Mouse (Mus musculus) heart, adult 9 months (tissue): ENCODE results near the gene Mapre3.

Experiments
- DNase-seq, 2 experiments: peaks; one replicate each; pipeline ENCODE4 v3.0.0; 2022; ENCODE audit warnings: low spot score in 2 of 2

The Mapre3 gene

DNA sequence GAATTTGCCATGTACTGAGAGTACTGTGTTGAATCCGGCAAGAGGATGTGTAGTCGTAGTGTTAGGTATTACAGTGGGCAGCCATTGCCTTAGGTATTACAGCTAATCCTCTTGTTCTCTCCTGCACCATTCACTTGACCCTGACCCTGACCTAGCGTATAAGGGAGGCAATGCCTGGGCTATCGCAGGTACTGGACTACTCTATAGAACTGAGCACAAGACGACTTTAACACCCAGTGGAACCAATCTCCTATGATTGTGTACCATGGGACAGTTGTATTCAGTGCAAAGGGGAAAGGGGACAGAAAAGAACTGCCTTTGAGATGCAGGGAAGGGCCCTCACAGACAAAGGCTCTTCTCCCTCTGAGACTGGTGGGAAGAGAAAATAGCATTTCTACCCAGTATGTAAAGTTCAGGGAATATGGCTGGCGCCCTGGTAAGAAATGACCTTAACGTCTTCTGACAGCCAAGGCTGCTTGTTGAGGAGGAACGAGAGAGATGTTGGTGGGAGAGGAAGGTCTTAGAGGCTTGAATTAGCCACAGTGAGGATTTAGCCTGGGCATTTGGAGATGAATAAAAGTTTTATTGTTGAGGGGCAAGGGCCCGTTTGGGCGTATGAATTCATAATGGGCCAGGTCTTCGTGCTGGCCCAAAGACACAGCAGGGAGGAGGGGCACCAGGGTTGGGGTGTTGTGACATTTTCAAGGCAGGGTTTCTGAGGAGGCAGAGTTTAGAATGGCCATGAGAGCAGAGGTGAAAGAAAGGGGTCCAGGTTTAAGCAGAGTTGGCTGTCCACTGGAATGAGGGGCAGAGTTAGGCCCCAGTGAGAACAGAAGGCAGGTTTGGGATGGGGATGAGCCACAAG is 9.9 kb downstream of the Mapre3 start:
- no peak for DNase-seq

GRCm38 (mm10) chr5:30825166-30825565 is 10.7 kb downstream of the Mapre3 start:
- no peak for DNase-seq

DNA sequence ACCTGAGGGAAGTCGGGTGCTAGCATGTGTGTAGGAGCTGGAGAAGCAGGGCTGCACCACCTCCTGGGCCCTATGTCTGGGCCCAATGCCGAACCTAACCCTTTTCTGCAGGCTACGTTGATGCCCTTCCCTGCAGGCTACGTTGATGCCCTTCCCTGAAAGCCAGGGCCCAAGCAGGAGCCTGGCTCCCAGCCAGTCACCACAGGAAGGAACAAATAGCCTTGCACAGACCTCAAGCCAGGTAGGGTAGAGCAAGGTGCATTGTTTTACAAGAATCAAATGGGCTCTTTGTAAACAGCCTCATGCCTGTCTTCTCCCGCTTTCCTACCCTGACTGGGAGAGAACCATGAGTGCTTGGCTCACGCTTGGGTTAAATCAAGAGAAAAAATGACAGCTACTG is 11.4 kb downstream of the Mapre3 start:
- DNase-seq: no peak

GRCm38 (mm10) chr5:30833416-30833815 is 19.0 kb downstream of the Mapre3 start:
- DNase-seq: no peak

DNA sequence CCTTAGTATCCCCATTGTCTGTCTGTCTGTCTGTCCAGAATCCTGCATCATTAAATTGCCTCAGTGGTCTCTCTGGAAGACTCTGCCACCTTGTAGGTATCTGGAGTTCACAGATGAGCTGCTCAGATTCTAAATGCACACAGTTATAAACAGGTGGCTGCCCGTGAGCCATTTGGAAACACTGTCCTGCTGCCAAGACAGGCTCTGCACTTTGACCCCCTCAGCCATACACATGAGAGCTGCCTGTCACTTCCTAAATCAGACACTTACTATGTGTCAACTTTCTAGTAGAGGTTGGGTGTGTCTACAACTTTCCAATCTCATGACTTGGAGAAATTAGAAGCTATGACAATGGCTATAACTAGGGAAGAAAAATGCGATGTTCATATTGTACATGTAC is 25.3 kb downstream of the Mapre3 start:
- DNase-seq: no peak

DNA sequence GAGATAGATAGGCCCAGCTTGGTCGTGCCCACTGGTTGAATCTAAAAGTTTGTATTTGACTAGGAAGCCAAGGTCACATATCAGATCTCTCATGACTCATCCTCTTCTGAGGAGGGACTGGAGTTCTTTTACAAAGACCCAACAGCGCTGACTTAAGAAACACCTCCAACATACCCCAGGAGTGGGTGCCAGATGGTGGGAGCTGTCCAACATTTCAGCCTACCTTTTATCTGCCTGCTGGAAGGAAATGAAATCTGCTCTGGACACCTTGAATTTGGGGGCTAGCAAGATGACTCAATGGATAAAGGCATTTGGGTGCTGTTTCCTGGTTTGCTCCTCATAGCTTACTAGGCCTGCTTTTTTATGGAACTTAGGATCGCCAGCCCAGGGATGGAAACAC is 27.5 kb downstream of the Mapre3 start:
- DNase-seq: no peak

- DNase-seq: no peak
Measured at GRCm38 (mm10) chr5:30849891-30850555, 35.6 kb downstream of the Mapre3 start.

GRCm38 (mm10) chr5:30850556-30850925 is 36.1 kb downstream of the Mapre3 start:
- no peak for DNase-seq

GRCm38 (mm10) chr5:30853522-30853921 is 39.1 kb downstream of the Mapre3 start:
- DNase-seq: no peak

DNA sequence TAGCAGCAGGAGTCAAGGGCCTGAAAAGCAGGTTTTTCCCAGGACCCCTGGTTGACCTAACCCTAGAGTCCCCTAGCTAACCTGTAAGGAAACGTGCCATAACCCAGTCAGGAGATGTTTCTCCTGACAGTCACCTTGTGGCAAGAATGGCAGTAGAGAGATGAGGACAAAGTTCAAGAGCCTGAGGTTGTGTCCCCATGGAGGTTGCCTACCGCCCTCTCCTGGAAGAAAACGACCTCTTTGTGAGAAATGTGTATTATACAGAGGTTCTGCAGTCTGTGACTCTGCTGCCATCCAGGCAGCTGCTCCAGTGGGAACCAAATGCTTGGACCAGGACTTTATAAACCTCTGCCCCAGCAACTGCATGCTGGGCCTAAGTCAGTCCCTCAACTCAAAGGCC is 41.2 kb downstream of the Mapre3 start:
- DNase-seq: no peak

- no peak for DNase-seq
Measured at GRCm38 (mm10) chr5:30856124-30856523, 41.7 kb downstream of the Mapre3 start.

DNA sequence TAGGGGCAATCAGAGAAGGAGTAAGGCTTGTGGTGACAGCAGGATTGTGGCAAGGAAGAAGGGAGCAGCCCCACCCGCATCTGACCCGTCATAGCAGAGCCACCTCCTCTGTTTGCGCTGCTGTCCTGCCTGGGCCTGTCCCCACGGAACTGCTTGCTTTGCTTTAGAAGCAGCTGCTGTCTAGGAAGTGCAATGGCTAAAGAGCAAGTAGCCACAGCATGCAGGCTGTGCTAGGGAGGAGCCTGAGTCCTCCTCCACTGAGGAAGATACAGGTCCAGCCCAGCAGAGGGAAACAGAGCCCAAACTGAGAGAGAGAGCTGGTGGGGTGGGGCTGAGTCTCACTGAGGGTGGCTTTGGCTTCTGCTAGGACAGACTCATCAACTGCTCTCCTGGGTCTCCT is 49.4 kb downstream of the Mapre3 start:
- no peak for DNase-seq

DNA sequence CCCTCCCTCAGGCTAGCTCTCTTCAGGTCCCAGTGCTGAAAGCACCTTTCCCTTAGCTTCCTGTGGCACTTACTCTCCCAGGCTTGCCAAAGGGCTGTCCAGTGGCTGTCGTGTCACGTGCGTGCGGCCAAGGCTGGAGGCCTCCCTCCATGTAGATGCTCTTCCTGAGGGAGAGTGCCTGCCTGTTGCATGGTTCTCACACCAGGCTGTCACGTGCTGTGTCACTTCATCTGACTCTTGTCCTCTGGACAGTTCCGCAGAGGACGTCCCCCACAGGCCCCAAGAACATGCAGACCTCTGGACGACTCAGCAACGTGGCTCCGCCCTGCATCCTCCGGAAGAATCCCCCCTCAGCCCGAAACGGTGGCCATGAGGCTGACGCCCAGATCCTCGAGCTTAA is 49.9 kb downstream of the Mapre3 start:
- DNase-seq: no peak

DNA sequence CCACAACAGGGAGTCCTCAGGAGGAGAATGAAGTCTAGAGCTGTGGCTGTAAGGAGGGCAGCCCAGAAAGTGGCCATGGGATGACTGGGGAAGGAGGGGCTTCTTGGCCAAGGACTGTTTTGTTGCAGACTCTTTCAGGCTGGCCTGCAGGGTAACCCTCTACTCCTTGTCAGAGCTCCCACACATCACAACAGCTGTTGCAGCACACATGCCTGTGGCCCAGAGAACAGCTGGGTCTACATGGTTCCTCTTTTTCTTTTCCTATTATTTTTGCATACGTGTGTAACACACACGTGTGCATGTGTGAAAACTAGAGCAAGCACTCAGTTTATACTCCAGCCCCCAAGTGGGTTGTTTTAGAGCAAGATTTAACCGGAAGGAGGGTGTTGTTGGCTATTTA is 52.4 kb downstream of the Mapre3 start:
- no peak for DNase-seq

- DNase-seq: no peak
Measured at GRCm38 (mm10) chr5:30867712-30868111, 53.3 kb downstream of the Mapre3 start, which contains the start of gene Tmem214. Gene Tmem214, plus strand, starts transcription at chr5:30868012.

GRCm38 (mm10) chr5:30868981-30869380 is 54.5 kb downstream of the Mapre3 start:
- DNase-seq: peak in 1 of 2 experiments; percentile 37

GRCm38 (mm10) chr5:30869405-30870130 is 55.1 kb downstream of the Mapre3 start:
- DNase-seq: peak; percentile 89 to 90

DNA sequence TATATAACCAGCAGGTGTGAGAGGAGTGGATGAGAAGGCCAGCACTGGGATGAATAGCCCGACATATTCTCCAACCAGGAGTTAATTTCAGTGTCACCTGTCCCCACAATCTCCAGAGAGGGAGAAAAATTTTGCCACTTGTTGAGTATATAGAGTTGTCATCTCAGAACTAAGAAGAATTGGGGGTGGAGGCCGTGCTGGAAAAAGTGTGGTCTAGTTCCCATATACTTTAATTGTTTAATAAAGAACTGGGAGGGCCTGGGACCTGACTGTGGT is 55.6 kb downstream of the Mapre3 start:
- no peak for DNase-seq

GRCm38 (mm10) chr5:30872574-30872973 is 58.1 kb downstream of the Mapre3 start:
- DNase-seq: no peak

- no peak for DNase-seq
Measured at GRCm38 (mm10) chr5:30874365-30874764, 59.9 kb downstream of the Mapre3 start.

- DNase-seq: no peak
Measured at GRCm38 (mm10) chr5:30878616-30879015, 64.2 kb downstream of the Mapre3 start.

GRCm38 (mm10) chr5:30879347-30879943 is 65.0 kb downstream of the Mapre3 start:
- DNase-seq: no peak
